Mouse (Mus musculus): ENCODE results near the gene Rnaseh2a.
A peak's percentile ranks its signal among the peaks of the same experiment; 100 is the strongest.

DNA sequence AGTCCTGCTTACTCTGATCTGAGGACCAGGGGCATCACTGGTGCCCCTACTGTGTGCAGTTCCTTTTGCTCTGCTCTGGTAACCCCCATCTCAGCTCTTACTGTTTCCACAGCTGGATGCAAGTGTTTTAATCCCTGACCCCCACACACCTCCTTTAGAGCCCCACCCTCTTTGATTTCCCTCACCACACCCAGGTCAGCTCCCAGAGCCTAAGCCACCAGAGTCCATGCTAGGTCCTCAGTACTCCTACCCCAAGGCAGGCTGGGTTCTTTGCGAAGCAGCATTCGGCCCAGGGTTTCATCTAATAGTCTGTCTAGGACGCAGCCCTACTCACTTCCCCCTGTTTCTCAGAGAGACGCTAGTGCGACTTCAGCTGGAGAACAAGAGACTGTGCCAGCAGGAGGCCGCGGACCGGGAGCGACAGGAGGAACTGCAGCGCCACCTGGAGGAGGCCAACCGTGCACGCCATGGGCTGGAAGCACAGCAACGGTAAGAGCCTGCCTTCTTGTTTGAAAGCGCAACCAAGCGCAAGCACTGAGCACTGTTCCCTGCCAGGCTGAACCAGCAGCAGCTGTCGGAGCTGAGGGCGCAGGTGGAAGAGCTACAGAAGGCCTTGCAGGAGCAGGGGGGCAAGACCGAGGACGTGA, 28.2 kb upstream of the Rnaseh2a start:
- TF ChIP-seq POLR2A (IDR thresholded peaks at IDR 0.05; ENCODE audit: borderline replicate concordance, low read depth, low read length) = no peak
- TF ChIP-seq CTCF (IDR thresholded peaks at IDR 0.05; ENCODE audit: low read depth, low read length) = peak; percentile 43; the same call in 1 of the 2 replicates

All from bone marrow macrophage, adult 2 months (primary cell).